Mouse (Mus musculus) left cerebral cortex, postnatal 4 days (tissue): ENCODE data around the gene Inhbc. TPM values are rescaled to one million over a fixed set of nuclear protein-coding genes. Genes with fewer than 3 reads are reported as not detected.

Experiments used
- DNase-seq: peaks from one replicate; pipeline ENCODE4 v3.0.0-alpha.2; 2022
- intact Hi-C: fragments of 180-260 bp; cut with DNase I; formaldehyde crosslinking; loops from one replicate; pipeline ENCODE4 v1.15.1; 2025
- total RNA-seq, 2 experiments: library from RNA; stranded (reverse); gene quantifications; 2 replicates each; pipeline ENCODE4 v1.2.3; 2021

Gene Inhbc
- total RNA-seq: not detected

- DNase-seq: no peak
- intact Hi-C loops: no loop called here
Observed at GRCm38 (mm10) chr10:127369834-127370820, at the start of gene Inhbc. TSS of gene Inhbc (minus strand) at chr10:127370431.

GRCm38 (mm10) chr10:127414141-127414540 is 43.9 kb upstream of the Inhbc start:
- intact Hi-C loops: no loop called here
- DNase-seq: no peak

DNA sequence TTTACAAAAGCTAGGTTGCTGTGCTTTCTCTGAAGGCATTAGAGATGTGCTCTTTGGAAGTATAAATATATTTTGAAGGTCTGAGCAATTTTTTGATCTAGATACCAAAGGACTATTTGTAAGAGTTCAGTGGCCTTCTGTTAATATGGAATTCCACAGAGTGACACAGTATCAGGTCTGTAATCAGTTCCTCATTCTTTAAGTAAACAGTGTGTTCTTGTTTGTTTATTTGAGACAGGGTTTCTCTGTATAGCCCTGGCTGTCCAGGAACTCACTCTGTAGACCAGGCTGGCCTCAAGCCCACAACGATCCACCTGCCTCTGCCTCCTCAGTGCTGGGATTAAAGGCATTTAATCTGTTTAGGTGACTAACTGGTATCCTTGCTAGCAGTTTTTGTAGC is 43.4 kb upstream of the Inhbc start:
- DNase-seq: no peak
- intact Hi-C loops: no loop called here

- intact Hi-C loops: no loop called here
- DNase-seq: no peak
Observed at GRCm38 (mm10) chr10:127412776-127413175, 42.5 kb upstream of the Inhbc start.

GRCm38 (mm10) chr10:127412101-127412500 is 41.9 kb upstream of the Inhbc start:
- intact Hi-C loops: no loop called here
- no peak for DNase-seq

- intact Hi-C loops: no loop called here
- no peak for DNase-seq
Observed at GRCm38 (mm10) chr10:127407391-127407790, 37.2 kb upstream of the Inhbc start.

GRCm38 (mm10) chr10:127404701-127405100 is 34.5 kb upstream of the Inhbc start:
- intact Hi-C loops: no loop called here
- no peak for DNase-seq

DNA sequence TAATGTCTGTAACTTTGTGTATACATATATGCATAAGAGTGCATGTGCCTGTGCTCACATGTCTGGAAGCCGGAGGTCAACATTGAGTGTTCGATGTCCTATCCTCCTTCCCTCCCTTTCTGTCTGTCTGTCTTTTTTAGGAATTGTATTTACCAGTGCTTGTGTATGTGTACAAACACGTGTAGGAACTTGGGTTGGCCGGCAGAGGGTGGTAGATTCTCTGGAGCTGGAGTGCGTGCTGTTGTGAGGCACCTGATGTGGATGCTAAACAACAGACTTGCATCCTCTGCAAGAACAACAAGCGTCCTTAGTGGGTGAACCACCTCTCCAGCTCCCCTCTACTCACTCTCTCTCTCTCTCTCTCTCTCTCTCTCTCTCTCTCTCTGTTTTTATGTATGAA is 21.5 kb upstream of the Inhbc start:
- DNase-seq: no peak
- intact Hi-C loops: no loop called here

GRCm38 (mm10) chr10:127381743-127382134 is 11.5 kb upstream of the Inhbc start:
- no peak for DNase-seq
- intact Hi-C loops: loop anchor here (5.0 kb wide), 1 partner anchor 36 kb away; no protein-coding TSS in a partner anchor

DNA sequence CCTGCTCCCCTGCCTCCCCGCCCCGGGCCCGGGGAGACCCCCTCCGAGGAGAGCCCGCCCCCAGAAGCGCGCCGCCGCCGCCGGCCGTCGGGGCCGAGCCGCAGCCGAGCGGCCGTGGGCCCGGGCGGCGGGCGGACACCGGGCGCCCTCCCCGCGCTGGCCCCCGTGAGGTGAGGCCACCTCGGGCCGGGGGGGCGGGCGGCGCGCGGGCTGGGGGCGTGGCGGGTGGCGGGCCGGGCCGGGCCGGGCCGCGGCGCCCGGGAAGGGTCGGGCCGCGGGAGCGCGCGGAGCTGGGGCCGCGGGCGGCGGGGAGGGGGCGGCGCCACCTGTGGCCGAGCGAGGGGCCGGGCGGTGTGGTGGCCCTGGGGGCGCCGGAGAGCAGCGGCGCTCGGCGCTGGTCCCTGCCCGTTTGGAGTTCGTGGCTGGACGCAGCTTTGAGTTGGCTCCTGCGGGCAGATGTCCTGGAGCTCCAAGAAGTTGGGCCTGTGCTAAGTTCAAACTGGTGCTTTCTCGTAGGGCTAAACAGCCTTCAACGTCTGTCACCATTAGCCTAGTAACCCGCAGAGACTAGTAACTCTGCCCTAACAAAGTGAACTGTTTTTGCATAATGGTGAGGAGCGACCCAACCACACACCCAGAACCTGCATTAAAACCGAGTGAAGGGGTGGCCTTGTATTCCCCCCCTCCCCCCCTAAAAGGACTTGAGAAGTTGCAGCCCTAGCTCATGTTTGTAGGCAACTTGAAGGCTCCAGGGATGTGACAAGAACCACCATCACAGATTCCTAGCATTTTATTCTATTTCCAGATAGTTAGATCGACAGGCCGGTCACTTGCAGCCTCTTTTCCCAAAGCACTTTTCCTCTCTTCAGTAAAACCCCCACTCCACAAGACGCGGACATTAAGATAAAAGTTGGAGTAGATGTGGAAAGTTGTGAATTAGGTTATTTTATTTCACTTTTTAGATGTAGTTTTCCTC is 10.8 kb upstream of the Inhbc start:
- intact Hi-C loops: loop anchor here (5.0 kb wide), 1 partner anchor 36 kb away; no protein-coding TSS in a partner anchor
- peak; percentile 73 for DNase-seq

GRCm38 (mm10) chr10:127380251-127380691 is 10.0 kb upstream of the Inhbc start, which contains the start of gene R3hdm2:
TSS of gene R3hdm2 (plus strand) at chr10:127380327.
- DNase-seq: peak; percentile 98
- intact Hi-C loops: loop anchor here (5.0 kb wide), 1 partner anchor 37 kb away; no protein-coding TSS in a partner anchor

- DNase-seq: no peak
- intact Hi-C loops: loop anchor here (5.0 kb wide), 1 partner anchor 38 kb away; no protein-coding TSS in a partner anchor
Observed at GRCm38 (mm10) chr10:127379654-127380053, 9.4 kb upstream of the Inhbc start.

- DNase-seq: no peak
- intact Hi-C loops: no loop called here
Observed at GRCm38 (mm10) chr10:127377700-127378099, 7.5 kb upstream of the Inhbc start.

DNA sequence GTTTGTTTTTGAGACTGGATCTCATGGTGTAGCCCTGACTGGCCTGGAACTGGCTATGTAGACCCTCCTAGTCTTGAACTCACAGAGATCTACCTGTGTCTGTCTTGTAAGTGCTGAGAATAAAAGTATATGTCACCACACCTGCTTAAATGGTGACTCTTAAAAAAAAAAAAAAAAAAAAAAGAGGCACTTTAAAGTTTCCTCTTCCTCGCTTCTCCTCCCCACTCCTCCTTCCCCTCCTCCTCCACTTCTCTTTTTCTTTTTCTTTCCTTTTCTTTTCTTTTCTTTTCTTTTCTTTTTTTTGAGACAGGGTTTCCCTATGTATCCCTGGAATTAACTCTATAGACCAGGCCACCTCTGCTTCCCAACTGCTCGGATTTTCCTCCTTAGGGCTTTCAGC is 792 bp upstream of the Inhbc start:
- intact Hi-C loops: no loop called here
- no peak for DNase-seq

GRCm38 (mm10) chr10:127368273-127368672 is 2.0 kb downstream of the Inhbc start:
- intact Hi-C loops: no loop called here
- no peak for DNase-seq

DNA sequence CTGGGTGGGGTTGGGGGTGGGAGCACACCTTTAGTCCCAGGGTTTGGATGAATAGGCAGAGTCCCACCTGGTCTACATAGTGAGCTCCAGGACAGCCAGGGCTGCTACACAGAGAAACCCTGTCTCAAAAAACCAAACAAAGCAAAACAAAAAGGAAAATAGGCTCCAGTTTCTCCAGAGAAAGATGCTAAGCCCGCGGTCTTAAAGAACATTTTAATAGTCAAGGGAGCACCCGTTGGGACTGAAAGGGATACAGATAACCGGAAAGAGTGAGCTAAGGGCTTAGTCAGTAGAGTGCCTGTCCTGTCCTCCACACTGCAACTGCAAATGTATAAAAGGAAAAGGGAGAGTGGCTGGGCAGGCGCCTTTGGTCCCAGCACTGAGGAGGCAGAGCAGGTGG is 3.1 kb downstream of the Inhbc start:
- intact Hi-C loops: no loop called here

DNA sequence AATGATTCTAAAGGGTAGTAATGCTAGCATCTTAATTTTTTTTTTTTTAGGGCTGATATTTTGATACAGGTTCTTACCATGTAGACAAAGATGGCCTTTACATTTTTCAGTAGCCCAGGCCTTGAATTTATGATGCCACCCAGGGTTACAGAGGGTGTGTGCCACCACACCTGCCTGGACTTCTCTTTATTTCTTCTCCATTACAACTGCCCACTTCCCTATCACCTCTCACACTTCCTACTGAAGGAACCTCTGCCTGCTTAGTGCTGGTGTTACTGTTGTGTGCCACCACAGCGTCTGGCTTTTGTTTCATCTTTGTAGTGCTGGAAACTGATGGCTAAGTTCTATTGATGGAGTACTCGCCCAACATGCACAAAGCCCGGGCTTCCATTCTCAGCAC is 9.5 kb downstream of the Inhbc start:
- intact Hi-C loops: no loop called here

More for the DNA sequence above, 3.1 kb downstream of the Inhbc start:
- DNase-seq: no peak

DNA sequence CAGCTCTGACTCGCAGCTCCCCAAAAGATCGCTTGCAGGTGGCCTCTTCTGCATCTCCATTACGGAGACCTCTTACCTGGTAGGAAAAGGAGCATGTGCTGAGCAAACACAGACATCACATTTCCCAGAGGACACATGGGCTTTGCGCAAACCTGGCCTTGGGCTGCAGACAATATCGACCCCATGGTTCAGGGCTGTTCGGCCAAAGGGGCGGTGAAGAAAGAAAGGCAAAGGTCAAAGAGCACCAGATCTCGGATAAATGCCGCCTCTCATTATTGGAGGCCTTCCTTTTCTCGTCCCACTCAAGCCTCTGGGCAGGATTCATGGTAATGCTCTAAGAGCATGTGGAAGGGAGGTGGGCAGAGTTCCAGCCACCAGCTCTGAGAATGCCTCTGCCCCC is 14.9 kb downstream of the Inhbc start:
- no peak for DNase-seq
- intact Hi-C loops: no loop called here

More for the DNA sequence above, 9.5 kb downstream of the Inhbc start:
- DNase-seq: no peak

- DNase-seq: no peak
- intact Hi-C loops: no loop called here
Observed at GRCm38 (mm10) chr10:127353909-127354895, 16.0 kb downstream of the Inhbc start, which contains the start of gene Inhbe. TSS of gene Inhbe (minus strand) at chr10:127354411.
